Mouse (Mus musculus) MEL (cell line): ENCODE results near the gene Pip5k1b. TPM values are rescaled to one million over a fixed set of nuclear protein-coding genes. Genes with fewer than 3 reads are reported as not detected.

Experiments
- DNase-seq: peaks from one replicate; pipeline ENCODE4 v3.0.0; 2011; ENCODE audit warnings: low read depth, low spot score
- H3K27ac ChIP-seq: 2 replicates; pipeline ENCODE4 v1.5.1; 2012; ENCODE audit warnings: low read depth, mild to moderate bottlenecking, control low read depth, low read length, moderate library complexity; ENCODE audit not compliant: control insufficient read depth
- H3K27me3 ChIP-seq, 2 experiments: fragments of 150-350 bp in 1 of 2; sonication (generic) in 1 of 2; 2 replicates each; pipeline ENCODE4 v1.6.1; 2012; ENCODE audit warnings: low read length in 2 of 2, mild to moderate bottlenecking in 2 of 2, improper control_type of control experiment in 1 of 2, moderate library complexity in 1 of 2; ENCODE audit not compliant: insufficient read depth in 2 of 2, control insufficient read depth in 1 of 2
- H3K36me3 ChIP-seq, 2 experiments: 2 replicates each; pipeline ENCODE4 v1.6.1; 2012 to 2014; ENCODE audit warnings: low read length in 2 of 2, improper control_type of control experiment in 1 of 2, inconsistent platforms in 1 of 2, mild to moderate bottlenecking in 1 of 2; ENCODE audit not compliant: insufficient read depth in 2 of 2, control insufficient read depth in 1 of 2
- H3K4me1 ChIP-seq, 2 experiments: fragments of 150-350 bp in 1 of 2; sonication (generic) in 1 of 2; 2 replicates each; pipeline ENCODE4 v1.6.1; 2012; ENCODE audit warnings: low read length in 2 of 2, improper control_type of control experiment in 1 of 2, mild to moderate bottlenecking in 1 of 2; ENCODE audit not compliant: insufficient read depth in 2 of 2, control insufficient read depth in 1 of 2
- H3K4me3 ChIP-seq, 2 experiments: fragments of 150-350 bp in 1 of 2; sonication (generic) in 1 of 2; 2 replicates each; pipeline ENCODE4 v1.5.1; 2012; ENCODE audit warnings: low read depth in 2 of 2, low read length in 2 of 2, mild to moderate bottlenecking in 2 of 2, moderate library complexity in 2 of 2, control low read depth in 1 of 2, improper control_type of control experiment in 1 of 2; ENCODE audit not compliant: control insufficient read depth in 1 of 2, insufficient read depth in 1 of 2
- H3K79me2 ChIP-seq: 2 replicates; pipeline ENCODE4 v1.6.1; 2012; ENCODE audit warnings: mild to moderate bottlenecking, low read length, moderate library complexity; ENCODE audit not compliant: control insufficient read depth, poor library complexity, insufficient read depth
- H3K9ac ChIP-seq: 2 replicates; pipeline ENCODE4 v1.6.1; 2012; ENCODE audit warnings: low read depth, mild to moderate bottlenecking, control low read depth, low read length, moderate library complexity; ENCODE audit not compliant: control insufficient read depth, poor library complexity, severe bottlenecking
- H3K9me3 ChIP-seq: fragments of 150-350 bp; sonication (generic); replicated peaks from 2 replicates; pipeline ENCODE4 v1.6.1; 2012; ENCODE audit warnings: mild to moderate bottlenecking, low read length, improper control_type of control experiment, moderate library complexity; ENCODE audit not compliant: insufficient read depth
- BHLHE40 ChIP-seq: IDR thresholded peaks from 2 replicates; pipeline ENCODE4 v1.6.1; 2012; ENCODE audit warnings: low read depth, mild to moderate bottlenecking, inconsistent platforms, low read length, improper control_type of control experiment, borderline replicate concordance
- CHD1 ChIP-seq: IDR thresholded peaks from 2 replicates; pipeline ENCODE4 v1.6.1; 2012; ENCODE audit warnings: low read depth, mild to moderate bottlenecking, inconsistent platforms, low read length, improper control_type of control experiment
- CHD2 ChIP-seq: IDR thresholded peaks from 2 replicates; pipeline ENCODE4 v1.6.1; 2011; ENCODE audit warnings: low read length, improper control_type of control experiment
- EP300 ChIP-seq, 2 experiments: IDR thresholded peaks; 2 replicates each; pipeline ENCODE4 v1.6.1; 2011; ENCODE audit warnings: improper control_type of control experiment in 2 of 2, low read length in 2 of 2, low read depth in 1 of 2, mild to moderate bottlenecking in 1 of 2
- ETS1 ChIP-seq: IDR thresholded peaks from 2 replicates; pipeline ENCODE4 v1.6.1; 2012; ENCODE audit warnings: low read depth, mild to moderate bottlenecking, inconsistent platforms, low read length, improper control_type of control experiment, moderate library complexity
- GABPA ChIP-seq: IDR thresholded peaks from 2 replicates; pipeline ENCODE4 v1.6.1; 2012; ENCODE audit warnings: low read depth, mild to moderate bottlenecking, inconsistent platforms, low read length, improper control_type of control experiment, moderate library complexity
- GATA1 ChIP-seq: IDR thresholded peaks from 2 replicates; pipeline ENCODE4 v1.6.1; 2011; ENCODE audit warnings: low read depth, low read length, improper control_type of control experiment
- HCFC1 ChIP-seq: IDR thresholded peaks from 2 replicates; pipeline ENCODE4 v1.6.1; 2012; ENCODE audit warnings: low read depth, mild to moderate bottlenecking, inconsistent platforms, low read length, improper control_type of control experiment, moderate library complexity
- JUND ChIP-seq: IDR thresholded peaks from 2 replicates; pipeline ENCODE4 v1.6.1; 2011; ENCODE audit warnings: low read depth, mild to moderate bottlenecking, improper control_type of control experiment, low read length
- KAT2A ChIP-seq: conservative IDR thresholded peaks from 2 replicates; pipeline ENCODE4 v1.6.1; 2012; ENCODE audit warnings: low read depth, low read length, improper control_type of control experiment, inconsistent platforms
- MAX ChIP-seq: IDR thresholded peaks from 2 replicates; pipeline ENCODE4 v1.6.1; 2011; ENCODE audit warnings: low read length, improper control_type of control experiment
- MXI1 ChIP-seq: IDR thresholded peaks from 2 replicates; pipeline ENCODE4 v1.6.1; 2011; ENCODE audit warnings: mild to moderate bottlenecking, low read depth, low read length, improper control_type of control experiment
- NELFE ChIP-seq: IDR thresholded peaks from 2 replicates; pipeline ENCODE4 v1.6.1; 2011; ENCODE audit warnings: low read depth, low read length, improper control_type of control experiment
- NRF1 ChIP-seq: IDR thresholded peaks from 2 replicates; pipeline ENCODE4 v1.6.1; 2014; ENCODE audit warnings: low read depth, mild to moderate bottlenecking, inconsistent platforms, low read length, improper control_type of control experiment, moderate library complexity; ENCODE audit not compliant: poor library complexity, insufficient read depth, severe bottlenecking
- POLR2A ChIP-seq, 2 experiments: IDR thresholded peaks; 2 replicates each; pipeline ENCODE4 v1.6.1; 2011 to 2012; ENCODE audit warnings: low read length in 2 of 2, mild to moderate bottlenecking in 2 of 2, control low read depth in 1 of 2, improper control_type of control experiment in 1 of 2, low read depth in 1 of 2, moderate library complexity in 1 of 2; ENCODE audit not compliant: control insufficient read depth in 1 of 2, insufficient read depth in 1 of 2, poor library complexity in 1 of 2
- POLR2AphosphoS5 ChIP-seq: IDR thresholded peaks from 2 replicates; pipeline ENCODE4 v1.6.1; 2012; ENCODE audit warnings: low read depth, borderline replicate concordance, mild to moderate bottlenecking, inconsistent platforms, low read length, moderate library complexity, mixed read lengths
- RAD21 ChIP-seq: IDR thresholded peaks from 2 replicates; pipeline ENCODE4 v1.6.1; 2011; ENCODE audit warnings: mild to moderate bottlenecking, low read depth, low read length, improper control_type of control experiment
- RCOR1 ChIP-seq: IDR thresholded peaks from 2 replicates; pipeline ENCODE4 v1.6.1; 2012; ENCODE audit warnings: low read depth, mild to moderate bottlenecking, inconsistent platforms, low read length, improper control_type of control experiment
- TAL1 ChIP-seq: IDR thresholded peaks from 2 replicates; pipeline ENCODE4 v1.6.1; 2012; ENCODE audit warnings: mild to moderate bottlenecking, inconsistent platforms, low read length, moderate library complexity, mixed read lengths
- TBP ChIP-seq: IDR thresholded peaks from 2 replicates; pipeline ENCODE4 v1.8.0; 2011; ENCODE audit warnings: low read depth, low read length, improper control_type of control experiment
- TCF12 ChIP-seq: IDR thresholded peaks from 2 replicates; pipeline ENCODE4 v1.6.1; 2014; ENCODE audit warnings: low read depth, mild to moderate bottlenecking, inconsistent platforms, low read length, improper control_type of control experiment, moderate library complexity
- UBTF ChIP-seq: IDR thresholded peaks from 2 replicates; pipeline ENCODE4 v1.6.1; 2012; ENCODE audit warnings: low read depth, mild to moderate bottlenecking, inconsistent platforms, low read length, improper control_type of control experiment, moderate library complexity, borderline replicate concordance; ENCODE audit not compliant: insufficient read depth
- USF2 ChIP-seq, 2 experiments: IDR thresholded peaks; 2 replicates each; pipeline ENCODE4 v1.6.1; 2011 to 2012; ENCODE audit warnings: improper control_type of control experiment in 2 of 2, low read length in 2 of 2, borderline replicate concordance in 1 of 2, inconsistent platforms in 1 of 2, low read depth in 1 of 2, mild to moderate bottlenecking in 1 of 2; ENCODE audit not compliant: insufficient read depth in 1 of 2
- ZC3H11A ChIP-seq: IDR thresholded peaks from 2 replicates; pipeline ENCODE4 v1.6.1; 2012; ENCODE audit warnings: low read depth, mild to moderate bottlenecking, inconsistent platforms, low read length, improper control_type of control experiment
- ZKSCAN1 ChIP-seq: IDR thresholded peaks from 2 replicates; pipeline ENCODE4 v1.6.1; 2012; ENCODE audit warnings: low read depth, mild to moderate bottlenecking, inconsistent platforms, low read length, improper control_type of control experiment, moderate library complexity
- ZMIZ1 ChIP-seq: IDR thresholded peaks from 2 replicates; pipeline ENCODE4 v1.6.1; 2012; ENCODE audit warnings: low read depth, mild to moderate bottlenecking, inconsistent platforms, low read length, improper control_type of control experiment, moderate library complexity
- ZNF384 ChIP-seq: IDR thresholded peaks from 2 replicates; pipeline ENCODE4 v1.6.1; 2012; ENCODE audit warnings: low read depth, mild to moderate bottlenecking, inconsistent platforms, low read length, improper control_type of control experiment
- polyA plus RNA-seq, 2 experiments: library from polyadenylated mRNA; stranded (reverse) in 1 of 2; unstranded in 1 of 2; fragments of >175 nt in 1 of 2; fragments of >200 nt in 1 of 2; gene quantifications; 2 replicates each; pipeline versions ENCODE4 v1.2.1 to v1.2.4; 2012; ENCODE audit warnings: low replicate concordance in 2 of 2, low read depth in 1 of 2; ENCODE audit not compliant: insufficient read length in 2 of 2, insufficient read depth in 1 of 2, missing spikeins in 1 of 2
- total RNA-seq: library from RNA; depleted of rRNA; stranded (reverse); fragments of 300-350 nt; gene quantifications from 2 replicates; pipeline ENCODE4 v1.2.3, GENCODE M21; 2012

Gene Pip5k1b
- total and polyA plus RNA-seq, 3 experiments, result 3.4 to 10.0 TPM; not detected in 1

DNA sequence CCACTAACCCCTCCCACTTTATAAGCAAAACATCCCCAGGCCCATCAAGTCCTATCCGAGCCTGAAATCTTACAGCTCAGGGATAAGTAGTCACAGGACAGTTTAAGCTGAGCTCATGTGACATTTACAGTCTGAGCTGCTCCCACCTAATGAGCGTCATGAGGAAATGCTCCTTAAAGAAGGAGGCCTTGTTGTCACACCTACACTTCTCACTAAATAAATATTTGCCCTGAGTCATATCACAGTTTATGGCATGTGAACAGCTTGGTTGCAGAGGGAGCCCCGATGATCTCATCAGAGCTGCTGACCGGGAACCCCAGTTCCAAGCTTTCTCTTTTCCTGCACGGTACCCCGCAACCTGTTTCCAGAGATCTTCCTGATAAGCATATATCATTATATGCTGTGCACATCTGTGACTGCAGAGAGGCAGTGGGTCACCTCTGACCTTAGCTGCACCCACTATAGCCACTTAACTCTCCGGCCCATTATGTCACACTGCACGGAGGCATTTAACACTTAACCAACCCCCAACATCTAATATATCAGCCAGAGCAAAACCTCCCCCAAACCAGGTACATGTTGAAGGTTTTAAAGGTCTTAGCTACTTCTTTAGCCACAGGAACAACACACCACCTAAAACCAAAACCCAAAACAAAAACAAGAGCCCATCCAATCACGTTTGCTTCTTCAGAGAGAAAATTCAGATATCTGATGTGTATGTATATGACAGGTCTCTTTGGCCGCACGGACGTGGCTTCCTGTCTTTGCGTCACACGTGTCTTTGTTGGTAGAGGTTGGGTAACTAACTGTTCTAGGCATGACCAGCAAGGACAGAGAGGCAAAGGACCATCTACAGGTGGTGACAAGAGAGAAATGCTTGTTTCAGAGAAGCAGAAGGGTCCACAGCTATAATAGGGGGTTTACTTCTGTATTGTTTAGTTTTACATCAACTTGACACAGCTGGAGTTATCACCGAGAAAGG lies 40.7 kb downstream of the Pip5k1b start:
- Histone ChIP-seq H3K27me3 (no peaks in the 10 kb centered on the region), H3K36me3 (peaks cover 0 to 17% of the 10 kb centered on the region in 2 experiments; a peak in 2 of 4 replicates), H3K79me2 (no peaks in the 10 kb centered on the region), H3K4me1 (peaks cover 5 to 23% of the 10 kb centered on the region in 2 experiments; a peak in 3 of 4 replicates), H3K4me3 (no peak overlapping the region), H3K9ac (no peak overlapping the region), H3K27ac (no peak overlapping the region), H3K9me3 (no peaks in the 10 kb centered on the region)
- TF ChIP-seq ZMIZ1, result no peak
- TF ChIP-seq UBTF, result no peak
- DNase-seq, result no peak

DNA sequence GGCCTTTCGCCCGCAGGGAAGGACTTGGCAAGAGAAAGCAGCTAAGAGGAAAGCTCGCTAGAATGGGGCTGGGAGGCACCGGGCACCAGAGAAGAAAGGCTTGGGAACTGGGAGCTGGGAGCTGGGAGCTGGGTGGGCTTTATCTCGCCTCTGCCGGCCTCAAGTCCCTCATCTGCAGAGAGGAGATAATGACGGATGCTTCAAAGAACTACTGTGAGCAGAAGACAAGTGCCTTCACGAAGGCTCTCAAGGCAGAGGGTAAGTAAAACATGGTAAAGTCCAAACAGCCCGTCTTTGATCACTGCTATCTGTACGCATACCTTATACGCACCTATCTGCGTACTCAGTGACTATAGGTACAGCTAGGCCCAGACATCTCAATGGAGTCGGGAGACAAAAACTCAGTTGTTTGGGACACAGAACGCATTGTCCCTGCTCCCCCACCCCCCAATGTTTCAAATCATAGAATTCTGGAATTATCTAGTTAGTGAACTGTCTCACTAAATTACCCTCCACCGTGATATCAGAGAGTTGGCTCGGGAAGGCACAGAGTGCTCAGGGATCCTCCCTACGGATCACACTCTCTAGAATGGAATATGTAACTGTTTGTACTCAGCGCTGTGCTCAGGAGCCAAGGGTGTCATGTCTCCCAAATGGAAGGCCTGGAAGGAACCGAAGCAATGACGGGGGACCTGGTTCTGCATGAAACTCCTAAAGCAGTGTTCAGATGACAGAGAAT lies 42.4 kb downstream of the Pip5k1b start:
- Histone ChIP-seq H3K4me1 (peaks cover 13 to 30% of the 10 kb centered on the region in 2 experiments), H3K4me3 (no peak overlapping the region)
- peak; percentile 79 for DNase-seq

More for the DNA sequence above, 42.4 kb downstream of the Pip5k1b start:
- H3K9me3 ChIP-seq, result no peaks in the 10 kb centered on the region
- no peaks in the 10 kb centered on the region for H3K79me2 ChIP-seq
- H3K36me3 ChIP-seq, result peaks cover 0 to 22% of the 10 kb centered on the region in 2 experiments; a peak in 2 of 4 replicates
- no peaks in the 10 kb centered on the region for H3K27me3 ChIP-seq
- TF ChIP-seq POLR2A (IDR thresholded peaks at IDR 0.05; ENCODE audit: control insufficient read depth in 1 of 2, insufficient read depth in 1 of 2, low read depth in 1 of 2, low read length in 2 of 2, poor library complexity in 1 of 2) (no peak), CHD2 (no peak), TAL1 (peak; percentile 80), TBP (no peak), ZKSCAN1 (no peak), RAD21 (no peak), EP300 (IDR thresholded peaks at IDR 0.05; ENCODE audit: low read depth in 1 of 2, low read length in 2 of 2) (peak in 1 of 2 experiments; percentile 55; a peak in 2 of 4 replicates), KAT2A (no peak), RCOR1 (0 out of 2 replicates have a peak, but pooled peaks have one; percentile 15), ZNF384 (no peak), UBTF (no peak), ZC3H11A (no peak), JUND (no peak), POLR2AphosphoS5 (no peak), MAX (no peak), ETS1 (no peak), NELFE (no peak), MXI1 (no peak), GABPA (no peak), TCF12 (peak; percentile 75), CHD1 (no peak), GATA1 (peak; percentile 69; the same call in 1 of the 2 replicates), BHLHE40 (no peak), NRF1 (no peak), USF2 (IDR thresholded peaks at IDR 0.05; ENCODE audit: borderline replicate concordance in 1 of 2, insufficient read depth in 1 of 2, low read depth in 1 of 2, low read length in 2 of 2) (no peak), HCFC1 (no peak)
- H3K9ac ChIP-seq, result peak overlapping the region; percentile 27; the same call in 1 of the 2 replicates
- peak overlapping the region; percentile 34 for H3K27ac ChIP-seq
